Mouse (Mus musculus): ENCODE results near the gene Lrpprc. TPM values are rescaled to one million over a fixed set of nuclear protein-coding genes. Genes with fewer than 3 reads are reported as not detected.

Gene Lrpprc
- polyA plus RNA-seq, 1 experiment from 2014 or later = 74.4 TPM

- H3K4me2 ChIP-seq (ENCODE audit: low read length) = no peak overlapping the region
- WGBS = 81% methylated on average over 3 of the region's 3 CpGs
Observed at GRCm38 (mm10) chr17:84667848-84668247, 122.7 kb downstream of the Lrpprc start.

GRCm38 (mm10) chr17:84665691-84666090, 124.9 kb downstream of the Lrpprc start:
- Histone ChIP-seq H3K27ac (replicated peaks in 1 of 2; ENCODE audit: control insufficient read depth in 1 of 2, insufficient read depth in 1 of 2, low read depth in 2 of 2, low read length in 2 of 2) (no peak overlapping the region), H3K9me3 (ENCODE audit: control insufficient read depth, low read length) (no peaks in the 10 kb centered on the region), H3K9ac (ENCODE audit: low read length) (no peak overlapping the region), H3K4me2 (ENCODE audit: low read length) (no peak overlapping the region), H3K27me3 (ENCODE audit: control insufficient read depth, insufficient read depth, low read length) (no peaks in the 10 kb centered on the region), H3K36me3 (ENCODE audit: control insufficient read depth, insufficient read depth, low read length) (no peaks in the 10 kb centered on the region), H3K4me1 (ENCODE audit: control insufficient read depth in 2 of 2, insufficient read depth in 2 of 2, low read length in 2 of 2) (peaks cover 0 to 8% of the 10 kb centered on the region in 2 experiments; a peak in 2 of 4 replicates), H3K4me3 (ENCODE audit: control insufficient read depth in 1 of 2, insufficient read depth in 1 of 2, low read depth in 1 of 2, low read length in 2 of 2) (no peak overlapping the region)
- WGBS = 41% methylated on average over 9 of the region's 9 CpGs
- no peak for ATAC-seq (ENCODE audit: insufficient number of reproducible peaks, insufficient read depth, low FRiP score, low read depth)

More at GRCm38 (mm10) chr17:84667848-84668247, 122.7 kb downstream of the Lrpprc start:
- no peaks in the 10 kb centered on the region for H3K9me3 ChIP-seq (ENCODE audit: control insufficient read depth, low read length)
- no peak overlapping the region for H3K27ac ChIP-seq (replicated peaks in 1 of 2; ENCODE audit: control insufficient read depth in 1 of 2, insufficient read depth in 1 of 2, low read depth in 2 of 2, low read length in 2 of 2)
- H3K36me3 ChIP-seq (ENCODE audit: control insufficient read depth, insufficient read depth, low read length) = no peaks in the 10 kb centered on the region
- no peak for ATAC-seq (ENCODE audit: insufficient number of reproducible peaks, insufficient read depth, low FRiP score, low read depth)
- H3K4me1 ChIP-seq (ENCODE audit: control insufficient read depth in 2 of 2, insufficient read depth in 2 of 2, low read length in 2 of 2) = peaks cover 0 to 8% of the 10 kb centered on the region in 2 experiments; a peak in 2 of 4 replicates
- no peak overlapping the region for H3K9ac ChIP-seq (ENCODE audit: low read length)
- no peak overlapping the region for H3K4me3 ChIP-seq (ENCODE audit: control insufficient read depth in 1 of 2, insufficient read depth in 1 of 2, low read depth in 1 of 2, low read length in 2 of 2)
- no peaks in the 10 kb centered on the region for H3K27me3 ChIP-seq (ENCODE audit: control insufficient read depth, insufficient read depth, low read length)

GRCm38 (mm10) chr17:84665053-84665452, 125.5 kb downstream of the Lrpprc start:
- Histone ChIP-seq H3K4me2 (ENCODE audit: low read length) (no peak overlapping the region), H3K36me3 (ENCODE audit: control insufficient read depth, insufficient read depth, low read length) (no peaks in the 10 kb centered on the region), H3K9ac (ENCODE audit: low read length) (no peak overlapping the region), H3K4me1 (ENCODE audit: control insufficient read depth in 2 of 2, insufficient read depth in 2 of 2, low read length in 2 of 2) (peaks cover 0 to 8% of the 10 kb centered on the region in 2 experiments; a peak in 2 of 4 replicates), H3K9me3 (ENCODE audit: control insufficient read depth, low read length) (no peaks in the 10 kb centered on the region), H3K27me3 (ENCODE audit: control insufficient read depth, insufficient read depth, low read length) (no peaks in the 10 kb centered on the region), H3K4me3 (ENCODE audit: control insufficient read depth in 1 of 2, insufficient read depth in 1 of 2, low read depth in 1 of 2, low read length in 2 of 2) (no peak overlapping the region), H3K27ac (replicated peaks in 1 of 2; ENCODE audit: control insufficient read depth in 1 of 2, insufficient read depth in 1 of 2, low read depth in 2 of 2, low read length in 2 of 2) (no peak overlapping the region)
- no peak for ATAC-seq (ENCODE audit: insufficient number of reproducible peaks, insufficient read depth, low FRiP score, low read depth)
- WGBS = 26% methylated on average over 10 of the region's 10 CpGs

GRCm38 (mm10) chr17:84658951-84659350, 131.6 kb downstream of the Lrpprc start:
- no peak overlapping the region for H3K9ac ChIP-seq (ENCODE audit: low read length)
- H3K4me2 ChIP-seq (ENCODE audit: low read length) = no peak overlapping the region
- H3K36me3 ChIP-seq (ENCODE audit: control insufficient read depth, insufficient read depth, low read length) = no peaks in the 10 kb centered on the region
- no peaks in the 10 kb centered on the region for H3K9me3 ChIP-seq (ENCODE audit: control insufficient read depth, low read length)
- H3K27me3 ChIP-seq (ENCODE audit: control insufficient read depth, insufficient read depth, low read length) = no peaks in the 10 kb centered on the region
- no peak overlapping the region for H3K27ac ChIP-seq (replicated peaks in 1 of 2; ENCODE audit: control insufficient read depth in 1 of 2, insufficient read depth in 1 of 2, low read depth in 2 of 2, low read length in 2 of 2)
- H3K4me1 ChIP-seq (ENCODE audit: control insufficient read depth in 2 of 2, insufficient read depth in 2 of 2, low read length in 2 of 2) = no peaks in the 10 kb centered on the region
- no peak overlapping the region for H3K4me3 ChIP-seq (ENCODE audit: control insufficient read depth in 1 of 2, insufficient read depth in 1 of 2, low read depth in 1 of 2, low read length in 2 of 2)
- ATAC-seq (ENCODE audit: insufficient number of reproducible peaks, insufficient read depth, low FRiP score, low read depth) = no peak
- 77% methylated on average over 8 of the region's 8 CpGs for WGBS

- Histone ChIP-seq H3K4me2 (ENCODE audit: low read length) (no peak overlapping the region), H3K27ac (replicated peaks in 1 of 2; ENCODE audit: control insufficient read depth in 1 of 2, insufficient read depth in 1 of 2, low read depth in 2 of 2, low read length in 2 of 2) (no peak overlapping the region), H3K36me3 (ENCODE audit: control insufficient read depth, insufficient read depth, low read length) (no peaks in the 10 kb centered on the region), H3K9ac (ENCODE audit: low read length) (no peak overlapping the region), H3K27me3 (ENCODE audit: control insufficient read depth, insufficient read depth, low read length) (no peaks in the 10 kb centered on the region), H3K4me1 (ENCODE audit: control insufficient read depth in 2 of 2, insufficient read depth in 2 of 2, low read length in 2 of 2) (no peaks in the 10 kb centered on the region), H3K9me3 (ENCODE audit: control insufficient read depth, low read length) (no peaks in the 10 kb centered on the region), H3K4me3 (ENCODE audit: control insufficient read depth in 1 of 2, insufficient read depth in 1 of 2, low read depth in 1 of 2, low read length in 2 of 2) (no peak overlapping the region)
- WGBS = 39% methylated on average over 5 of the region's 5 CpGs
- no peak for ATAC-seq (ENCODE audit: insufficient number of reproducible peaks, insufficient read depth, low FRiP score, low read depth)
Observed at GRCm38 (mm10) chr17:84658195-84658594, 132.4 kb downstream of the Lrpprc start.

GRCm38 (mm10) chr17:84657782-84658181, 132.8 kb downstream of the Lrpprc start:
- Histone ChIP-seq H3K4me2 (ENCODE audit: low read length) (no peak overlapping the region), H3K9ac (ENCODE audit: low read length) (no peak overlapping the region), H3K27ac (replicated peaks in 1 of 2; ENCODE audit: control insufficient read depth in 1 of 2, insufficient read depth in 1 of 2, low read depth in 2 of 2, low read length in 2 of 2) (no peak overlapping the region), H3K9me3 (ENCODE audit: control insufficient read depth, low read length) (no peaks in the 10 kb centered on the region), H3K4me3 (ENCODE audit: control insufficient read depth in 1 of 2, insufficient read depth in 1 of 2, low read depth in 1 of 2, low read length in 2 of 2) (no peak overlapping the region), H3K36me3 (ENCODE audit: control insufficient read depth, insufficient read depth, low read length) (no peaks in the 10 kb centered on the region), H3K4me1 (ENCODE audit: control insufficient read depth in 2 of 2, insufficient read depth in 2 of 2, low read length in 2 of 2) (no peaks in the 10 kb centered on the region), H3K27me3 (ENCODE audit: control insufficient read depth, insufficient read depth, low read length) (no peaks in the 10 kb centered on the region)
- 77% methylated on average over 7 of the region's 7 CpGs for WGBS
- no peak for ATAC-seq (ENCODE audit: insufficient number of reproducible peaks, insufficient read depth, low FRiP score, low read depth)

- Histone ChIP-seq H3K4me3 (ENCODE audit: control insufficient read depth in 1 of 2, insufficient read depth in 1 of 2, low read depth in 1 of 2, low read length in 2 of 2) (no peak overlapping the region), H3K4me2 (ENCODE audit: low read length) (no peak overlapping the region), H3K36me3 (ENCODE audit: control insufficient read depth, insufficient read depth, low read length) (no peaks in the 10 kb centered on the region), H3K9me3 (ENCODE audit: control insufficient read depth, low read length) (no peaks in the 10 kb centered on the region), H3K27ac (replicated peaks in 1 of 2; ENCODE audit: control insufficient read depth in 1 of 2, insufficient read depth in 1 of 2, low read depth in 2 of 2, low read length in 2 of 2) (no peak overlapping the region), H3K27me3 (ENCODE audit: control insufficient read depth, insufficient read depth, low read length) (no peaks in the 10 kb centered on the region), H3K9ac (ENCODE audit: low read length) (no peak overlapping the region), H3K4me1 (ENCODE audit: control insufficient read depth in 2 of 2, insufficient read depth in 2 of 2, low read length in 2 of 2) (no peaks in the 10 kb centered on the region)
- 85% methylated on average over 3 of the region's 3 CpGs for WGBS
- ATAC-seq (ENCODE audit: insufficient number of reproducible peaks, insufficient read depth, low FRiP score, low read depth) = no peak
Observed at GRCm38 (mm10) chr17:84657422-84657732, 133.2 kb downstream of the Lrpprc start.

GRCm38 (mm10) chr17:84656653-84657421, 133.8 kb downstream of the Lrpprc start:
- WGBS = 76% methylated on average over 19 of the region's 19 CpGs
- no peak overlapping the region for H3K4me3 ChIP-seq (ENCODE audit: control insufficient read depth in 1 of 2, insufficient read depth in 1 of 2, low read depth in 1 of 2, low read length in 2 of 2)
- no peaks in the 10 kb centered on the region for H3K27me3 ChIP-seq (ENCODE audit: control insufficient read depth, insufficient read depth, low read length)
- H3K9ac ChIP-seq (ENCODE audit: low read length) = no peak overlapping the region
- no peaks in the 10 kb centered on the region for H3K4me1 ChIP-seq (ENCODE audit: control insufficient read depth in 2 of 2, insufficient read depth in 2 of 2, low read length in 2 of 2)
- H3K9me3 ChIP-seq (ENCODE audit: control insufficient read depth, low read length) = no peaks in the 10 kb centered on the region
- no peak for ATAC-seq (ENCODE audit: insufficient number of reproducible peaks, insufficient read depth, low FRiP score, low read depth)
- no peak overlapping the region for H3K27ac ChIP-seq (replicated peaks in 1 of 2; ENCODE audit: control insufficient read depth in 1 of 2, insufficient read depth in 1 of 2, low read depth in 2 of 2, low read length in 2 of 2)
- H3K36me3 ChIP-seq (ENCODE audit: control insufficient read depth, insufficient read depth, low read length) = no peaks in the 10 kb centered on the region
- H3K4me2 ChIP-seq (ENCODE audit: low read length) = no peak overlapping the region
